Comparison of ENCODE assay signal across 32 mouse cellular contexts in the genomic region with DNA sequence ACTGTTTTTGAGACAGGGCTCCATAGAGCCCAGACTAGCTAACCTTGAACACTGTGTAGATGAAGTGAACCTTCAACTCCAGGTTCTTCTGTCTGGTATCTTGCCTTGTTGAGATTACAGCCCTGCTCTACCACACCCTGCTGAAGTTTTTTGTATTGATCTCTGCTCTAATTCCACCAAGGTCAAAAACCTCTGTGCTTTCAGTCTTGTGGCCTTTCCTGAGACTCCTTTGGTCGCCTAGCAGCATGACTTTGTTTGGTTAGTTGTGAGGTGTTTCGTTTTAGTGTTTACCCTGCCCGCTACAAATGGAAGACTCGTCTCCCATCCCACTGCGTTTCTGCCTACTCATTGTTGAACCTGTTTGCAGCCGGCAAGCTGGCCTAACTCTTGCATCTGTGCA. TPM values are rescaled to one million over a fixed set of nuclear protein-coding genes. Genes with fewer than 3 reads are reported as not detected.
A peak's percentile ranks its signal among the peaks of the same experiment; 100 is the strongest.
DNase-seq lines count a peak whose midpoint lies in the region; ATAC-seq and TF ChIP-seq lines count a peak whose summit lies in the region.
"Had no signal": no experiment of that assay in that cellular context is flagged by ENCODE, and none has a peak within 500 bp of the region (broad histone marks: within the 10 kb centered on the region; RNA-seq: fewer than 3 reads in every experiment).

No protein-coding gene starts in this region.

- TF ChIP-seq CTCF in liver, adult 2 months (IDR thresholded peaks at IDR 0.05; ENCODE audit: low read depth, low read length) = no peak

- TF ChIP-seq POLR2A in liver, adult 2 months (IDR thresholded peaks at IDR 0.05; ENCODE audit: extremely low read depth, insufficient read depth, low read length) = no peak

- H3K9ac ChIP-seq in liver, adult 2 months (ENCODE audit: low read depth, low read length) = no peak overlapping the region
- no peak overlapping the region for H3K9ac ChIP-seq in liver, embryonic 11.5 days (ENCODE audit: low read depth, low read length)
- H3K9ac ChIP-seq in stomach, embryonic 14.5 days (replicated peaks; ENCODE audit: low read depth, low read length) = no peak overlapping the region
- H3K9ac ChIP-seq: forebrain, embryonic 15.5 days; hindbrain, embryonic 14.5 days; limb, embryonic 15.5 days; midbrain, embryonic 13.5 days had no signal

- peak; percentile 71 for DNase-seq in liver, adult 2 months (ENCODE audit: extremely low read depth, low read depth, low spot score)
- no peak for DNase-seq in liver, embryonic 11.5 days (ENCODE audit: low spot score)
- DNase-seq in urinary bladder, postnatal 14 days (ENCODE audit: low spot score) = peak; percentile 32
- no peak for DNase-seq in urinary bladder, postnatal 36 days (ENCODE audit: low spot score in 2 of 2)
- no peak for DNase-seq in ovary, postnatal 14 days (ENCODE audit: low spot score)
- DNase-seq in thymus, postnatal 14 days = no peak
- no peak for DNase-seq in right cerebral cortex, adult 2 months (ENCODE audit: low spot score in 2 of 2)
- DNase-seq: adrenal gland, postnatal 14 days; cerebellum, adult 11 months; cerebellum, adult 9-10 months; cerebellum, postnatal 36 days; gastrocnemius, adult 2 months; gastrocnemius, postnatal 36 days; heart, adult 18-20 months; kidney, adult 9 months; kidney, postnatal 10 days; layer of hippocampus, postnatal 36 days; lung, postnatal 14 days; thymus, postnatal 25 days had no signal

- ATAC-seq in liver, embryonic 11.5 days (replicated peaks; ENCODE audit: low FRiP score) = no peak
- ATAC-seq in stomach, embryonic 14.5 days (ENCODE audit: insufficient number of reproducible peaks, insufficient read depth, low FRiP score, low read depth) = peak; percentile 33; the same call in 1 of the 2 replicates
- ATAC-seq: forebrain, embryonic 15.5 days; midbrain, embryonic 13.5 days had no signal

- H3K36me3 ChIP-seq in liver, adult 2 months (ENCODE audit: control insufficient read depth, insufficient read depth, low read length) = 0 out of 2 replicates have a peak, but pooled peaks cover 1% of the 10 kb centered on the region
- no peaks in the 10 kb centered on the region for H3K36me3 ChIP-seq in liver, embryonic 11.5 days (ENCODE audit: control insufficient read depth, insufficient read depth, low read length)
- H3K36me3 ChIP-seq in stomach, embryonic 14.5 days (ENCODE audit: control insufficient read depth, insufficient read depth, low read length) = no peaks in the 10 kb centered on the region
- H3K36me3 ChIP-seq: forebrain, embryonic 15.5 days; G1E; limb, embryonic 10.5 days; limb, embryonic 15.5 days; midbrain, embryonic 13.5 days had no signal

- no peaks in the 10 kb centered on the region for H3K27me3 ChIP-seq in liver, adult 2 months (ENCODE audit: control insufficient read depth, insufficient read depth, low read length)
- no peaks in the 10 kb centered on the region for H3K27me3 ChIP-seq in liver, embryonic 11.5 days (replicated peaks; ENCODE audit: control insufficient read depth, insufficient read depth, low read length)
- no peaks in the 10 kb centered on the region for H3K27me3 ChIP-seq in stomach, embryonic 14.5 days (ENCODE audit: control insufficient read depth, insufficient read depth, low read length)
- H3K27me3 ChIP-seq: CH12.LX; forebrain, embryonic 15.5 days; limb, embryonic 15.5 days; midbrain, embryonic 13.5 days had no signal

- no peak overlapping the region for H3K4me3 ChIP-seq in liver, adult 2 months (ENCODE audit: insufficient read depth, low read depth, low read length)
- no peak overlapping the region for H3K4me3 ChIP-seq in liver, embryonic 11.5 days (ENCODE audit: low read depth, low read length)
- H3K4me3 ChIP-seq in stomach, embryonic 14.5 days (ENCODE audit: low read depth, low read length) = no peak overlapping the region
- H3K4me3 ChIP-seq: forebrain, embryonic 15.5 days; gastrocnemius, adult 2 months; limb, embryonic 10.5 days; limb, embryonic 15.5 days; megakaryocyte, embryonic 14.5 days; midbrain, embryonic 13.5 days had no signal

- H3K4me1 ChIP-seq in liver, adult 2 months (ENCODE audit: control insufficient read depth, insufficient read depth, low read length) = peaks cover 5% of the 10 kb centered on the region
- H3K4me1 ChIP-seq in liver, embryonic 11.5 days (replicated peaks; ENCODE audit: control insufficient read depth, insufficient read depth, low read length) = peaks cover 4% of the 10 kb centered on the region; the same call in 1 of the 2 replicates
- H3K4me1 ChIP-seq in stomach, embryonic 14.5 days (ENCODE audit: control insufficient read depth, insufficient read depth, low read length) = no peaks in the 10 kb centered on the region

- 25% methylated on average over 6 of the region's 6 CpGs for WGBS in liver, adult 2 months
- WGBS in liver, embryonic 11.5 days = 68% methylated on average over 6 of the region's 6 CpGs
- WGBS in stomach, embryonic 14.5 days = 63% methylated on average over 6 of the region's 6 CpGs

- H3K79me2 ChIP-seq in liver, adult 2 months (ENCODE audit: control insufficient read depth, insufficient read depth, low read length) = no peaks in the 10 kb centered on the region

- peak overlapping the region; percentile 22 for H3K27ac ChIP-seq in liver, adult 2 months (replicated peaks; ENCODE audit: insufficient read depth, low read depth, low read length)
- no peak overlapping the region for H3K27ac ChIP-seq in liver, embryonic 11.5 days (ENCODE audit: low read depth, low read length)
- no peak overlapping the region for H3K27ac ChIP-seq in stomach, embryonic 14.5 days (ENCODE audit: low read length)
- H3K27ac ChIP-seq: forebrain, embryonic 15.5 days; gastrocnemius, adult 2 months; hindbrain, embryonic 14.5 days; limb, embryonic 10.5 days; limb, embryonic 15.5 days; midbrain, embryonic 13.5 days had no signal

- no peaks in the 10 kb centered on the region for H3K9me3 ChIP-seq in liver, embryonic 11.5 days (ENCODE audit: control insufficient read depth, low read length)
- no peaks in the 10 kb centered on the region for H3K9me3 ChIP-seq in stomach, embryonic 14.5 days (ENCODE audit: control insufficient read depth, low read depth, low read length)
- H3K9me3 ChIP-seq: forebrain, embryonic 15.5 days; G1E; limb, embryonic 10.5 days; limb, embryonic 15.5 days; megakaryocyte, embryonic 14.5 days; midbrain, embryonic 13.5 days had no signal

- H3K4me2 ChIP-seq in liver, embryonic 11.5 days = no peak overlapping the region
- H3K4me2 ChIP-seq in stomach, embryonic 14.5 days (replicated peaks; ENCODE audit: low read depth, low read length) = no peak overlapping the region
- H3K4me2 ChIP-seq: forebrain, embryonic 15.5 days; heart, embryonic 11.5 days; hindbrain, embryonic 14.5 days; limb, embryonic 15.5 days; midbrain, embryonic 13.5 days had no signal

RNA-seq across cellular contexts. Expression of gene Eps8l2, which starts 12.4 kb away (rescaled TPM):
- total RNA-seq in liver, adult 2 months (2014; rRNA removed) = 17.4 and 38.5 TPM in 2 replicates
- polyA plus RNA-seq in liver, adult 2 months (2012; rRNA removed) = 80.9 and 117 TPM in 2 replicates
- 5.4 and 7.7 TPM in 2 replicates for polyA plus RNA-seq in liver, embryonic 11.5 days (2014; fragmentation: Nextera tagmentation; extraction: Ambion mirVana)
- 28.1 and 30.6 TPM in 2 replicates for polyA plus RNA-seq in stomach, embryonic 14.5 days (2014; fragmentation: Nextera tagmentation; extraction: Ambion mirVana)
- total RNA-seq: monocyte, adult 5-6 weeks had no signal
- polyA plus RNA-seq: G1E had no signal

RNA-seq across cellular contexts. Expression of gene Tmem80, which starts 23.5 kb away (rescaled TPM):
- total RNA-seq in liver, adult 2 months (2014; rRNA removed) = 8.9 and 10.3 TPM in 2 replicates
- 14.3 and 20.9 TPM in 2 replicates for polyA plus RNA-seq in liver, adult 2 months (2012; rRNA removed)
- 22.2 and 27.4 TPM in 2 replicates for polyA plus RNA-seq in liver, embryonic 11.5 days (2014; fragmentation: Nextera tagmentation; extraction: Ambion mirVana)
- polyA plus RNA-seq in stomach, embryonic 14.5 days (2014; fragmentation: Nextera tagmentation; extraction: Ambion mirVana) = 30.8 and 32.4 TPM in 2 replicates

RNA-seq across cellular contexts. Expression of gene Deaf1, which starts 23.6 kb away (rescaled TPM):
- 3.1 and 5.8 TPM in 2 replicates for total RNA-seq in liver, adult 2 months (2014; rRNA removed)
- polyA plus RNA-seq in liver, adult 2 months (2012; rRNA removed) = 6.9 and 7.8 TPM in 2 replicates
- polyA plus RNA-seq in liver, embryonic 11.5 days (2014; fragmentation: Nextera tagmentation; extraction: Ambion mirVana) = 48.6 and 54.0 TPM in 2 replicates
- 80.2 and 82.9 TPM in 2 replicates for polyA plus RNA-seq in stomach, embryonic 14.5 days (2014; fragmentation: Nextera tagmentation; extraction: Ambion mirVana)

RNA-seq across cellular contexts. Expression of gene Taldo1, which starts 40.9 kb away (rescaled TPM):
- total RNA-seq in liver, adult 2 months (2014; rRNA removed) = 160 and 195 TPM in 2 replicates
- polyA plus RNA-seq in liver, adult 2 months (2012; rRNA removed) = 125 and 166 TPM in 2 replicates
- 442 and 472 TPM in 2 replicates for polyA plus RNA-seq in liver, embryonic 11.5 days (2014; fragmentation: Nextera tagmentation; extraction: Ambion mirVana)
- polyA plus RNA-seq in stomach, embryonic 14.5 days (2014; fragmentation: Nextera tagmentation; extraction: Ambion mirVana) = 252 and 262 TPM in 2 replicates

RNA-seq across cellular contexts. Expression of gene Drd4, which starts 59.3 kb away (rescaled TPM):
- total RNA-seq in liver, adult 2 months (2014; rRNA removed) = not detected in 2 replicates
- not detected in 2 replicates for polyA plus RNA-seq in liver, adult 2 months (2012; rRNA removed)
- polyA plus RNA-seq in liver, embryonic 11.5 days (2014; fragmentation: Nextera tagmentation; extraction: Ambion mirVana) = 0.16 and 0.17 TPM in 2 replicates
- 0.20 and 0.35 TPM in 2 replicates for polyA plus RNA-seq in stomach, embryonic 14.5 days (2014; fragmentation: Nextera tagmentation; extraction: Ambion mirVana)
- total RNA-seq: CH12.LX; gastrocnemius, adult 2 months; gastrocnemius, postnatal 36 days; heart, adult 18-20 months; hematopoietic stem cell, adult 5-6 weeks; monocyte, adult 5-6 weeks had no signal
- polyA plus RNA-seq: G1E; liver, embryonic 16.5 days had no signal

Comparison
In these comparisons a context has a peak if more than half of its experiments do, and no peak if none do; other contexts are left out.
1. DNase-seq: peak in liver, adult 2 months (single experiment) and urinary bladder, postnatal 14 days (single experiment); none in liver, embryonic 11.5 days (single experiment), urinary bladder, postnatal 36 days (0 of 2), ovary, postnatal 14 days (single experiment), thymus, postnatal 14 days (single experiment) and right cerebral cortex, adult 2 months (0 of 2).